Comparison of ENCODE assay signal across 8 mouse cellular contexts in genomic region chrX:70364661-70365613, GRCm38 (mm10). TPM values are rescaled to one million over a fixed set of nuclear protein-coding genes. Genes with fewer than 3 reads are reported as not detected.
DNase-seq lines count a peak whose midpoint lies in the region; ATAC-seq lines count a peak whose summit lies in the region.

Ids (minus strand) TSS chrX:70365084.

- peak; percentile 87 for DNase-seq in Muller cell, postnatal 12 days (ENCODE audit: inconsistent ontology term)
- peak; percentile 90 for DNase-seq in cerebellum, adult 9-11 months
- DNase-seq in frontal cortex, postnatal 10 days (ENCODE audit: low spot score in 2 of 2): peak; percentile 79 to 82
- DNase-seq in layer of hippocampus, postnatal 14 days (ENCODE audit: low spot score in 2 of 2): peak; percentile 71 to 84
- peak; percentile 87 for DNase-seq in lung, postnatal 14 days
- DNase-seq in retina, adult 2 months (ENCODE audit: low read depth, low spot score): peak; percentile 65
- peak; percentile 84 to 89 for DNase-seq in thymus, postnatal 36 days

- H3K27me3 ChIP-seq in hindbrain, embryonic 12.5 days: no peaks in the 10 kb centered on the region

- ATAC-seq in hindbrain, embryonic 12.5 days (ENCODE audit: low FRiP score): peak; percentile 97

- WGBS in hindbrain, embryonic 12.5 days: 19% methylated on average over 44 of the region's 45 CpGs

- H3K9me3 ChIP-seq in hindbrain, embryonic 12.5 days (replicated peaks): no peaks in the 10 kb centered on the region

- peak within 1 kb of the TSS; percentile 50 for H3K4me2 ChIP-seq in hindbrain, embryonic 12.5 days (replicated peaks)

- peak within 1 kb of the TSS; percentile 53 for H3K4me3 ChIP-seq in hindbrain, embryonic 12.5 days

- H3K9ac ChIP-seq in hindbrain, embryonic 12.5 days: peak within 1 kb of the TSS; percentile 60

- H3K27ac ChIP-seq in hindbrain, embryonic 12.5 days: peak within 1 kb of the TSS; percentile 70

- H3K4me1 ChIP-seq in hindbrain, embryonic 12.5 days: no peaks in the 10 kb centered on the region; the same call in 1 of the 2 replicates

- 0 out of 2 replicates have a peak, but pooled peaks cover 4% of the 10 kb centered on the region for H3K36me3 ChIP-seq in hindbrain, embryonic 12.5 days

RNA-seq across cellular contexts. Expression of gene Ids, which starts in this region (rescaled TPM):
- 6.2 and 7.9 TPM in 2 replicates for polyA plus RNA-seq in hindbrain, embryonic 12.5 days (2016; fragmentation: Nextera tagmentation; extraction: Ambion mirVana)
- total RNA-seq in layer of hippocampus, postnatal 14 days (2021): 100 to 1,000 TPM; 267 to 314 TPM

Comparison
In these comparisons a context has a peak if more than half of its experiments do, and no peak if none do; other contexts are left out.
1. Peak in every context shown above with its lines: DNase-seq, ATAC-seq, H3K4me3 ChIP-seq and H3K27ac ChIP-seq.